Mouse (Mus musculus): ENCODE data around the gene Cxcl12. TPM values are rescaled to one million over a fixed set of nuclear protein-coding genes. Genes with fewer than 3 reads are reported as not detected.

Gene Cxcl12
- polyA plus RNA-seq, 1 experiment = 389 TPM

GRCm38 (mm10) chr6:117218442-117219299 lies 50.3 kb downstream of the Cxcl12 start:
- 66% methylated on average over 9 of the region's 9 CpGs for WGBS
- no peaks in the 10 kb centered on the region for H3K27me3 ChIP-seq (ENCODE audit: control insufficient read depth, insufficient read depth, low read length)
- no peaks in the 10 kb centered on the region for H3K36me3 ChIP-seq (ENCODE audit: control insufficient read depth, insufficient read depth, low read length)
- no peak overlapping the region for H3K4me3 ChIP-seq (ENCODE audit: extremely low read depth, insufficient read depth, insufficient read length)
- no peak for DNase-seq (ENCODE audit: low read depth in 1 of 2, low spot score in 2 of 2)
- H3K27ac ChIP-seq (ENCODE audit: insufficient read depth, low read length) = no peak overlapping the region
- H3K4me1 ChIP-seq (ENCODE audit: control insufficient read depth, insufficient read depth, insufficient read length) = no peaks in the 10 kb centered on the region
- TF ChIP-seq CTCF (IDR thresholded peaks at IDR 0.05; ENCODE audit: extremely low read depth, insufficient read depth, insufficient read length, insufficient replicate concordance) = no peak
- TF ChIP-seq POLR2A (IDR thresholded peaks at IDR 0.05; ENCODE audit: low read depth, low read length) = no peak

- Histone ChIP-seq H3K4me3 (ENCODE audit: extremely low read depth, insufficient read depth, insufficient read length) (no peak overlapping the region), H3K27me3 (ENCODE audit: control insufficient read depth, insufficient read depth, low read length) (no peaks in the 10 kb centered on the region), H3K4me1 (ENCODE audit: control insufficient read depth, insufficient read depth, insufficient read length) (no peaks in the 10 kb centered on the region), H3K27ac (ENCODE audit: insufficient read depth, low read length) (no peak overlapping the region), H3K36me3 (ENCODE audit: control insufficient read depth, insufficient read depth, low read length) (no peaks in the 10 kb centered on the region)
- DNase-seq (ENCODE audit: low read depth in 1 of 2, low spot score in 2 of 2) = no peak
- WGBS = 61% methylated on average over 3 of the region's 3 CpGs
- TF ChIP-seq CTCF (IDR thresholded peaks at IDR 0.05; ENCODE audit: extremely low read depth, insufficient read depth, insufficient read length, insufficient replicate concordance) (no peak), POLR2A (IDR thresholded peaks at IDR 0.05; ENCODE audit: low read depth, low read length) (no peak)
These were observed 51.0 kb downstream of the Cxcl12 start for GRCm38 (mm10) chr6:117219300-117219680.

GRCm38 (mm10) chr6:117219911-117220481 lies 51.7 kb downstream of the Cxcl12 start:
- TF ChIP-seq CTCF (IDR thresholded peaks at IDR 0.05; ENCODE audit: extremely low read depth, insufficient read depth, insufficient read length, insufficient replicate concordance) = no peak
- no peak for TF ChIP-seq POLR2A (IDR thresholded peaks at IDR 0.05; ENCODE audit: low read depth, low read length)
- no peaks in the 10 kb centered on the region for H3K27me3 ChIP-seq (ENCODE audit: control insufficient read depth, insufficient read depth, low read length)
- WGBS = 91% methylated on average over 7 of the region's 7 CpGs
- no peak overlapping the region for H3K4me3 ChIP-seq (ENCODE audit: extremely low read depth, insufficient read depth, insufficient read length)
- H3K4me1 ChIP-seq (ENCODE audit: control insufficient read depth, insufficient read depth, insufficient read length) = no peaks in the 10 kb centered on the region
- no peak overlapping the region for H3K27ac ChIP-seq (ENCODE audit: insufficient read depth, low read length)
- no peak for DNase-seq (ENCODE audit: low read depth in 1 of 2, low spot score in 2 of 2)
- H3K36me3 ChIP-seq (ENCODE audit: control insufficient read depth, insufficient read depth, low read length) = no peaks in the 10 kb centered on the region

GRCm38 (mm10) chr6:117220831-117221345 lies 52.6 kb downstream of the Cxcl12 start:
- 90% methylated on average over 11 of the region's 11 CpGs for WGBS
- no peaks in the 10 kb centered on the region for H3K27me3 ChIP-seq (ENCODE audit: control insufficient read depth, insufficient read depth, low read length)
- no peaks in the 10 kb centered on the region for H3K4me1 ChIP-seq (ENCODE audit: control insufficient read depth, insufficient read depth, insufficient read length)
- TF ChIP-seq CTCF (IDR thresholded peaks at IDR 0.05; ENCODE audit: extremely low read depth, insufficient read depth, insufficient read length, insufficient replicate concordance) (no peak), POLR2A (IDR thresholded peaks at IDR 0.05; ENCODE audit: low read depth, low read length) (no peak)
- no peak for DNase-seq (ENCODE audit: low read depth in 1 of 2, low spot score in 2 of 2)
- no peaks in the 10 kb centered on the region for H3K36me3 ChIP-seq (ENCODE audit: control insufficient read depth, insufficient read depth, low read length)
- H3K27ac ChIP-seq (ENCODE audit: insufficient read depth, low read length) = no peak overlapping the region
- no peak overlapping the region for H3K4me3 ChIP-seq (ENCODE audit: extremely low read depth, insufficient read depth, insufficient read length)
